Mouse (Mus musculus) stomach, postnatal 0 days (tissue): Measurements from ENCODE around the gene Ddx50. TPM values are rescaled to one million over a fixed set of nuclear protein-coding genes. Genes with fewer than 3 reads are reported as not detected.
"Not testable (repeated sequence)": the region's sequence is repeated elsewhere in the genome, so short reads cannot be mapped to it uniquely, and the experiment has no call there.

Experiments used
- ATAC-seq: fragments of 200-750 bp; cut with Nextera tagmentation; 2 replicates; pipeline ENCODE4 v1.8.0; 2017; ENCODE audit not compliant: low FRiP score, low TSS enrichment
- DNase-seq: peaks from one replicate; pipeline ENCODE4 v3.0.0-alpha.2; 2016; ENCODE audit warnings: low spot score
- H3K27ac ChIP-seq: fragments of 300-500 bp; sonication (generic); replicated peaks from 2 replicates; pipeline ENCODE4 v1.5.1; 2014; ENCODE audit warnings: mild to moderate bottlenecking, control low read depth
- H3K27me3 ChIP-seq: fragments of 300-500 bp; sonication (generic); 2 replicates; pipeline ENCODE4 v1.6.1; 2014; ENCODE audit warnings: low read length; ENCODE audit not compliant: control insufficient read depth, insufficient read depth
- H3K36me3 ChIP-seq: fragments of 300-500 bp; sonication (generic); 2 replicates; pipeline ENCODE4 v1.6.1; 2014; ENCODE audit warnings: low read length, mixed read lengths; ENCODE audit not compliant: control insufficient read depth, insufficient read depth
- H3K4me1 ChIP-seq: fragments of 300-500 bp; sonication (generic); replicated peaks from 2 replicates; pipeline ENCODE4 v1.6.1; 2014; ENCODE audit warnings: antibody characterized with exemption; ENCODE audit not compliant: control insufficient read depth, insufficient read depth
- H3K4me2 ChIP-seq: fragments of 300-500 bp; sonication (generic); replicated peaks from 2 replicates; pipeline ENCODE4 v1.6.1; 2014; ENCODE audit warnings: low read depth, mild to moderate bottlenecking, control low read depth, moderate library complexity
- H3K4me3 ChIP-seq: fragments of 300-500 bp; sonication (generic); 2 replicates; pipeline ENCODE4 v1.5.1; 2014; ENCODE audit warnings: low read depth, low read length, control low read depth
- H3K9ac ChIP-seq: fragments of 300-500 bp; sonication (generic); 2 replicates; pipeline ENCODE4 v1.6.1; 2014; ENCODE audit warnings: mild to moderate bottlenecking, low read length, control low read depth, mixed read lengths
- H3K9me3 ChIP-seq: fragments of 300-500 bp; sonication (generic); 2 replicates; pipeline ENCODE4 v1.6.1; 2016; ENCODE audit warnings: low read length; ENCODE audit not compliant: control insufficient read depth
- CTCF ChIP-seq: IDR thresholded peaks from 2 replicates; pipeline ENCODE4 v1.5.1; 2016; ENCODE audit warnings: antibody characterized with exemption, low read depth, mild to moderate bottlenecking, moderate library complexity
- EP300 ChIP-seq: optimal IDR thresholded peaks from 2 replicates; pipeline ENCODE3; 2016; ENCODE audit warnings: antibody characterized with exemption
- WGBS: fragments of 180-500 bp; shearing (Covaris S2); extraction: QIAGEN DNeasy Blood & Tissue Kit; methylation state at CpG from one replicate; pipeline ENCODE4 v1.1.7; 2014; 5-methylcytosine and 5-hydroxymethylcytosine counted together
- polyA plus RNA-seq: library from polyadenylated mRNA; unstranded; fragments of >200 nt; fragmentation: Nextera tagmentation; extraction: Ambion mirVana; gene quantifications from 2 replicates; pipeline ENCODE4 v1.2.1, GENCODE M21; 2015

Gene Ddx50
- polyA plus RNA-seq, 1 experiment from 2014 or later: 80.6 TPM

GRCm38 (mm10) chr10:62592496-62592895 is 58.5 kb downstream of the Ddx50 start:
- Histone ChIP-seq H3K4me3 (no peak overlapping the region), H3K9ac (no peak overlapping the region), H3K4me2 (no peak overlapping the region), H3K4me1 (no peaks in the 10 kb centered on the region), H3K36me3 (peaks cover 23% of the 10 kb centered on the region), H3K27ac (no peak overlapping the region), H3K9me3 (no peaks in the 10 kb centered on the region), H3K27me3 (no peaks in the 10 kb centered on the region)
- 90% methylated on average over 7 of the region's 7 CpGs for WGBS
- TF ChIP-seq EP300 (no peak), CTCF (no peak)
- DNase-seq (no peak), ATAC-seq (no peak)

- Histone ChIP-seq H3K27ac (no peak overlapping the region), H3K4me1 (no peaks in the 10 kb centered on the region), H3K4me2 (no peak overlapping the region), H3K9ac (no peak overlapping the region), H3K4me3 (no peak overlapping the region), H3K36me3 (peaks cover 20% of the 10 kb centered on the region), H3K27me3 (no peaks in the 10 kb centered on the region), H3K9me3 (no peaks in the 10 kb centered on the region)
- DNase-seq (peak; percentile 85), ATAC-seq (peak; percentile 80)
- WGBS: 28% methylated on average over 6 of the region's 6 CpGs
- TF ChIP-seq CTCF: peak; percentile 99
- no peak for TF ChIP-seq EP300
These were observed 60.8 kb downstream of the Ddx50 start for GRCm38 (mm10) chr10:62590200-62590599.

- no peaks in the 10 kb centered on the region for H3K27me3 ChIP-seq
- H3K9ac ChIP-seq: no peak overlapping the region
- H3K36me3 ChIP-seq: peaks cover 29% of the 10 kb centered on the region
- no peak overlapping the region for H3K27ac ChIP-seq
- no peaks in the 10 kb centered on the region for H3K4me1 ChIP-seq
- no peak for TF ChIP-seq EP300
- no peak for TF ChIP-seq CTCF
- DNase-seq: no peak
- no peak overlapping the region for H3K4me2 ChIP-seq
- no peak overlapping the region for H3K4me3 ChIP-seq
- WGBS: 70% methylated on average over 4 of the region's 4 CpGs
- no peaks in the 10 kb centered on the region for H3K9me3 ChIP-seq
- ATAC-seq: no peak
These were observed 62.4 kb downstream of the Ddx50 start for GRCm38 (mm10) chr10:62588616-62589015.

- no peak overlapping the region for H3K27ac ChIP-seq
- peaks cover 21% of the 10 kb centered on the region for H3K36me3 ChIP-seq
- ATAC-seq (no peak), DNase-seq (no peak)
- H3K27me3 ChIP-seq: no peaks in the 10 kb centered on the region
- H3K4me2 ChIP-seq: no peak overlapping the region
- no peak overlapping the region for H3K9ac ChIP-seq
- no peak for TF ChIP-seq EP300
- no peak for TF ChIP-seq CTCF
- no peak overlapping the region for H3K4me3 ChIP-seq
- 93% methylated on average over 1 of the region's 1 CpGs for WGBS
- H3K9me3 ChIP-seq: no peaks in the 10 kb centered on the region
- no peaks in the 10 kb centered on the region for H3K4me1 ChIP-seq
These were observed 67.8 kb downstream of the Ddx50 start for GRCm38 (mm10) chr10:62583245-62583644.

- no peaks in the 10 kb centered on the region for H3K27me3 ChIP-seq
- peaks cover 21% of the 10 kb centered on the region for H3K36me3 ChIP-seq
- TF ChIP-seq CTCF (no peak), EP300 (no peak)
- H3K4me1 ChIP-seq: no peaks in the 10 kb centered on the region
- no peak overlapping the region for H3K4me3 ChIP-seq
- H3K9me3 ChIP-seq: no peaks in the 10 kb centered on the region
- H3K27ac ChIP-seq: no peak overlapping the region
- DNase-seq (no peak), ATAC-seq (no peak)
- WGBS: 80% methylated on average over 7 of the region's 7 CpGs
- no peak overlapping the region for H3K9ac ChIP-seq
- H3K4me2 ChIP-seq: no peak overlapping the region
These were observed 68.3 kb downstream of the Ddx50 start for GRCm38 (mm10) chr10:62582701-62583100.

GRCm38 (mm10) chr10:62582263-62582662 is 68.8 kb downstream of the Ddx50 start:
- H3K27me3 ChIP-seq: no peaks in the 10 kb centered on the region
- no peak overlapping the region for H3K4me3 ChIP-seq
- DNase-seq (no peak), ATAC-seq (no peak)
- H3K9me3 ChIP-seq: no peaks in the 10 kb centered on the region
- no peaks in the 10 kb centered on the region for H3K4me1 ChIP-seq
- WGBS: 89% methylated on average over 17 of the region's 17 CpGs
- H3K36me3 ChIP-seq: peaks cover 21% of the 10 kb centered on the region
- H3K27ac ChIP-seq: no peak overlapping the region
- H3K4me2 ChIP-seq: no peak overlapping the region
- no peak overlapping the region for H3K9ac ChIP-seq
- TF ChIP-seq CTCF (no peak), EP300 (no peak)

GRCm38 (mm10) chr10:62579129-62579528 is 71.9 kb downstream of the Ddx50 start:
- not testable (repeated sequence) for H3K4me3 ChIP-seq, DNase-seq, H3K9ac ChIP-seq, ATAC-seq, H3K4me1 ChIP-seq, H3K4me2 ChIP-seq, H3K9me3 ChIP-seq, H3K27me3 ChIP-seq, H3K27ac ChIP-seq
- peaks cover 13% of the 10 kb centered on the region for H3K36me3 ChIP-seq
- 88% methylated on average over 10 of the region's 13 CpGs for WGBS
